Mouse (Mus musculus) kidney, postnatal 36 days (tissue): ENCODE results near the gene Mad2l1bp.
A peak's percentile ranks its signal among the peaks of the same experiment; 100 is the strongest.

ENCODE experiments used
- DNase-seq, 2 experiments: peaks; one replicate each; pipeline ENCODE4 v3.0.0; 2021 to 2022; ENCODE audit warnings: mixed read lengths in 2 of 2

Mad2l1bp gene

DNA sequence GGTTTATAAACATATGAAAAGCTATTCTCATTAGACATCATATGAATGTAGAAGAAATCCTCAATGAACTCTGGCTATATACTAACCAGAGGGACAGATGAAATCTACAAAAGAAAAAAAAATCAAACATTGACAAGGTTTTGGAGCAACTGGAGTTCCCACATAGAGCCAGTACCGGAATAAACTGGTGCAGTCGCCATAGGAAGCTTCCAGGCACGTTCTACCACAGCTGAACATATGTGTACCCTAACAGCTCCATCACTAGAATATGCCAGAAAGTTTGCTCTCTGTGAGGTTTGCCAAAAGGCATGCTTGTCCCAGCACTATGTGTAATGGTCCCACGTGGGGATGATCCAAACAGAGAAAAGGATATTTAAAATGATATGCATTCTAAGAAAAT is 45.1 kb downstream of the Mad2l1bp start:
- DNase-seq, result no peak

DNA sequence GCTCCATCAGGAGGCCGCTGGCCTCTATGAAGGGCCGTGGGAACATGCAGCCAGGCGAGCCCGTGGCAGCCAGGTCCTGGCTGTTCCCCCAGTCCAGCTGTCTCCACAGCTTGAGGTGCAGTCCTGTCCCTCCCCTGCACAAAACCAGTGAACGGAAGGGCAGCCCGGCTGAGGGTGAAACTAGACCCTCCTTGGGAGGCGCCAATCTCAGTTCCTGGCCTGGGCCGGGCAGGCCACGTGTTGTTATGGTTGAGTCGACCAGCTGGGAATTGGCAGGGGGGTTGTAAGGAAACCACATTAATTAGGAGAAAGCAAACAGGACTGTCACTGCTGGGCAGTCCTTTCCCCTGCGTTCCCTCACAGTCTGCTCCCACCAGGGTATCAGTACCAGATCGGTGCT is 48.9 kb downstream of the Mad2l1bp start:
- peak; percentile 32 to 38 for DNase-seq

GRCm38 (mm10) chr17:46102608-46103159 is 50.7 kb downstream of the Mad2l1bp start:
- no peak for DNase-seq

DNA sequence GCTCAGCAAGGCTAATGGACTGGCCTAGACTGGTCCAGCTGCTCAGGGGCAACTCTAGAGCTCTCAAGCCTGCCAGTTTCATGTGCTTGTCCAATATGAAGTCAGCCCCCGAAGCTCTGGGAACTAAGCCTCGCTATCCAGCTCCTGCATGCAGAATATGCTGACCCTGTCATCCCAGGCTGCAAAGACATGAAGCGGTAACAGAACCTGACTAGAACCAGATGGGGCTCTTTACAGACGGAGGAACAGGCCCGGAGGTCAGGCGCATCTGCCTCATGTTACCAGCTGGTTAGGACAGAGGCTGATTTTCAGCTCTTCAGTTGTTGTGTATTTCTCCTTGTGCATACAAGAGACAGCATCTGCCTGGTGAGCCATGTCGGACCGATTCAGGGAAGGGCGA is 51.4 kb downstream of the Mad2l1bp start:
- DNase-seq, result no peak

GRCm38 (mm10) chr17:46098525-46098924 is 54.8 kb downstream of the Mad2l1bp start:
- DNase-seq, result no peak
